Mouse (Mus musculus) liver, postnatal 0 days (tissue): ENCODE data around the gene Abhd14b.
A peak's percentile ranks its signal among the peaks of the same experiment; 100 is the strongest.

Source experiments
- CTCF ChIP-seq: sonication (generic); IDR thresholded peaks from 2 replicates; pipeline ENCODE4 v1.5.1; 2016; ENCODE audit warnings: antibody characterized with exemption, low read depth
- EP300 ChIP-seq: IDR thresholded peaks from 2 replicates; pipeline ENCODE4 v1.6.1; 2016; ENCODE audit warnings: antibody characterized with exemption, low read depth, mild to moderate bottlenecking

GRCm38 (mm10) chr9:106411091-106411594 is 36.1 kb upstream of the Abhd14b start:
- TF ChIP-seq CTCF (no peak), EP300 (peak; percentile 93)
